Mouse (Mus musculus): ENCODE results near the gene Cacna1d.

DNA sequence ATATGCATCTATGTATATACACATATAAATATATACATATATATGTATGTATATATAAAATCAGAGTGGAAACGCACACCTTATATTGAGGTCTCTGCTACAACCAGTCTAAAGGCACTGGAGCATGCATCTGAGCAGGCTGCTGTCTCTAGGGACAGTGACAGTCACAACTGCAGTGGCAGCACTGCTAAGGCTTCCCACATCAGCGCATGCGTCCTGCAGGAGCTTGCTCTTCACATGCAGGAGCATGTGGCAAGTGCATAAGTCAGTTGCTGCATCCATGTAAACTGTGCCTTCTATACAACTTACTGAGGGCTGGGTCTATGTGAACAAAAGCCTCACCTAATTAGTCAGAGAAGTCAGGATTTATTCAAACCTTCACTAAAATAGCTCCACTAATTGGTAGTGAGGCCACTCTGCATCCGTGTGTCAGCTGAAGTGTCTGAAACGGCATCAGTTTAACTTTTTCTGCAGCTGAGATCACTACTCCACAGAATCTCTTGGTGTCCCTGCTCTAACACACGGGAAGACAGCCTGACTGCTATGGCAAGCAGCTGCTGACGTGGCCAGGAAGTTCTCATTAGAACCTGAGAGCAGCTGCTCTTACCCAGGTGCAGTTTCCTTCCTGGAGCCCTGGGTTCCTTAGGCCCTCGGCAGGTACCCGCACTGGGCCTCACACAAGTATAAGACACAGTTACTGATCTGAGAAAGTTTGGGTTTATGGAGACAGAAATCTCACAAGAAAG, 199.7 kb downstream of the Cacna1d start:
- TF ChIP-seq POLR2A (IDR thresholded peaks at IDR 0.05; ENCODE audit: low read depth, low read length) (no peak), CTCF (IDR thresholded peaks at IDR 0.05; ENCODE audit: extremely low read depth, insufficient read depth, insufficient read length, insufficient replicate concordance) (no peak)
